Mouse (Mus musculus) lung, adult 18-20 months (tissue): ENCODE data around the gene Mrgprb1.
"Not testable (repeated sequence)": the region's sequence is repeated elsewhere in the genome, so short reads cannot be mapped to it uniquely, and the experiment has no call there.

ENCODE experiments used
- DNase-seq, 2 experiments: peaks; one replicate each; pipeline ENCODE4 v3.0.0; 2022; ENCODE audit warnings: mixed read lengths in 2 of 2

Gene Mrgprb1

DNA sequence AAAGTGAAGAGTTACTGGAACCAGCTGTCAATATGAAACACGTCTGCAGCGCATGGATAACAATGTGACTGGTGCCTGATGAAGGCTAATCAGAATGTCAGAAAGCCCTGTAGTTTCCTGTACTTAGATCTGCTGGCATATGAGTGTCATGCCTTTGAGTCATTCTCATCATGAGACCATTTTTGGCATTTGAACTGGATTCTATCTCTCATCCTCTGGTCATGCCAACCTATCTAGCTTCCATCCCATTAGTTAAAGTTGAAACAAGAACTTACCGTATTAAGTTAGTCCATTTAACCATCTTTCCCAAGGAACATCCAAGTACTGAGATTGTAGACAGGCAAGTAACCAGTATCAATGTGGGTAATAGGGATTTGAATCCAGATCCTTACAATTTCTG is at the start of gene Mrgprb1:
TSS of gene Mrgprb1 (minus strand) at position 101 of the 400 bp plus-strand sequence.
- DNase-seq: no peak

DNA sequence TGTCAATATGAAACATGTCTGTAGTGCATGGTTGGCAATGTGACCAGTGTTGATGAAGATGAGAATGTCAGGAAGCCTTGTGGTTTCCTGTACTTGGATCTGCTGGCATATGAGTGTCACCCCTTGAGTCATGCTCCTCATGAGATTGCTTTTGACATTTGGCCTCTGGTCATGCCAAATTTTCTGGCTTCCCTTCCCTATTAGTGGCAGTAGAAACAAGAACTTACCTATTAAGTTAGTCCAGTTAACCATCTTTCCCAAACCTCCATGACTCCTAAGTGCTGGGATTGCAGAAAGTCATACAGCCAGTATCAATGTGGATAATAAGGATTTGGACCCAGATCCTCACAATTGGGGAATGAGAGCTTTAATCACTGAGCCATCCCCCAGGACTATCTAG is 43.1 kb upstream of the Mrgprb1 start, which contains the start of gene Mrgprx2:
TSS of gene Mrgprx2 (minus strand) at position 101 of the 400 bp plus-strand sequence.
- DNase-seq: no peak

- DNase-seq: no peak
These were observed 19.6 kb downstream of the Mrgprb1 start for GRCm38 (mm10) chr7:48436581-48436980.

GRCm38 (mm10) chr7:48435936-48436335 is 20.2 kb downstream of the Mrgprb1 start:
- not testable (repeated sequence) for DNase-seq
